Mouse (Mus musculus) liver, adult 2 months (tissue): Measurements from ENCODE around the gene Stip1. TPM values are rescaled to one million over a fixed set of nuclear protein-coding genes. Genes with fewer than 3 reads are reported as not detected.
"Not testable (repeated sequence)": the region's sequence is repeated elsewhere in the genome, so short reads cannot be mapped to it uniquely, and the experiment has no call there.

Source experiments
- DNase-seq: peaks from one replicate; pipeline ENCODE4 v3.0.0-alpha.2; 2011; ENCODE audit warnings: low read depth, low spot score; ENCODE audit errors: extremely low read depth
- H3K27ac ChIP-seq: fragments of 200-500 bp; replicated peaks from 2 replicates; pipeline ENCODE4 v1.5.1; 2012; ENCODE audit warnings: low read depth, mild to moderate bottlenecking, control low read depth, inconsistent platforms, low read length; ENCODE audit not compliant: insufficient read depth
- H3K27me3 ChIP-seq: fragments of 200-500 bp; 2 replicates; pipeline ENCODE4 v1.6.1; 2012; ENCODE audit warnings: mild to moderate bottlenecking, moderate library complexity, low read length, inconsistent platforms; ENCODE audit not compliant: control insufficient read depth, insufficient read depth
- H3K36me3 ChIP-seq: fragments of 200-500 bp; 2 replicates; pipeline ENCODE4 v1.6.1; 2012; ENCODE audit warnings: low read length, inconsistent platforms; ENCODE audit not compliant: control insufficient read depth, insufficient read depth
- H3K4me1 ChIP-seq: fragments of 200-500 bp; 2 replicates; pipeline ENCODE4 v1.6.1; 2011; ENCODE audit warnings: low read length; ENCODE audit not compliant: control insufficient read depth, insufficient read depth
- H3K4me3 ChIP-seq: fragments of 200-500 bp; 2 replicates; pipeline ENCODE4 v1.5.1; 2011; ENCODE audit warnings: low read depth, mild to moderate bottlenecking, control low read depth, low read length, moderate library complexity; ENCODE audit not compliant: insufficient read depth
- H3K79me2 ChIP-seq: fragments of 200-500 bp; 2 replicates; pipeline ENCODE4 v1.6.1; 2012; ENCODE audit warnings: inconsistent platforms, mild to moderate bottlenecking, low read length, moderate library complexity; ENCODE audit not compliant: control insufficient read depth, insufficient read depth
- H3K9ac ChIP-seq: fragments of 200-500 bp; 2 replicates; pipeline ENCODE4 v1.6.1; 2012; ENCODE audit warnings: low read depth, mild to moderate bottlenecking, control low read depth, inconsistent platforms, low read length
- CTCF ChIP-seq: fragments of 200-500 bp; IDR thresholded peaks from 2 replicates; pipeline ENCODE4 v1.5.1; 2011; ENCODE audit warnings: low read depth, low read length, control low read depth
- POLR2A ChIP-seq: fragments of 200-500 bp; IDR thresholded peaks from 2 replicates; pipeline ENCODE4 v1.6.1; 2011; ENCODE audit warnings: low read length, control low read depth; ENCODE audit not compliant: insufficient read depth; ENCODE audit errors: extremely low read depth
- WGBS: fragments of 180-500 bp; shearing (Covaris S2); methylation state at CpG from one replicate; pipeline ENCODE4 v1.1.7; 2018; 5-methylcytosine and 5-hydroxymethylcytosine counted together
- polyA plus RNA-seq: library from polyadenylated mRNA; depleted of rRNA; stranded (reverse); fragments of >200 nt; gene quantifications from 2 replicates; pipeline ENCODE4 v1.2.3, GENCODE M21; 2012
- total RNA-seq: library from RNA; depleted of rRNA; stranded (reverse); fragments of >200 nt; gene quantifications from 2 replicates; pipeline ENCODE4 v1.2.3, GENCODE M21; 2014

Gene Stip1
- total and polyA plus RNA-seq, 2 experiments, result 32.3 to 44.9 TPM

- Histone ChIP-seq H3K4me3 (no peak overlapping the region), H3K4me1 (peaks cover 13% of the 10 kb centered on the region), H3K27ac (no peak overlapping the region), H3K36me3 (no peaks in the 10 kb centered on the region), H3K79me2 (no peaks in the 10 kb centered on the region), H3K27me3 (no peaks in the 10 kb centered on the region), H3K9ac (no peak overlapping the region)
- no peak for DNase-seq
- 74% methylated on average over 14 of the region's 14 CpGs for WGBS
- TF ChIP-seq POLR2A, result no peak
- no peak for TF ChIP-seq CTCF
Measured at GRCm38 (mm10) chr19:6993011-6993770, 46.6 kb downstream of the Stip1 start.

- peak within 1 kb of the TSS; percentile 12; the same call in 1 of the 2 replicates for H3K27ac ChIP-seq
- peak within 1 kb of the TSS; percentile 70 for H3K4me3 ChIP-seq
- H3K36me3 ChIP-seq, result no peaks in the 10 kb centered on the region
- peak within 1 kb of the TSS; percentile 83 for H3K9ac ChIP-seq
- TF ChIP-seq POLR2A (no peak), CTCF (no peak)
- peaks cover 15% of the 10 kb centered on the region for H3K4me1 ChIP-seq
- H3K79me2 ChIP-seq, result no peaks in the 10 kb centered on the region
- DNase-seq, result peak; percentile 87
- H3K27me3 ChIP-seq, result no peaks in the 10 kb centered on the region
- under 1% methylated on average over 37 of the region's 37 CpGs for WGBS
Measured at GRCm38 (mm10) chr19:6992011-6992858, 47.5 kb downstream of the Stip1 start, which contains the start of gene Dnajc4. Dnajc4 (minus strand) TSS chr19:6992572.

- DNase-seq, H3K27ac ChIP-seq, H3K9ac ChIP-seq, H3K27me3 ChIP-seq, H3K36me3 ChIP-seq, H3K4me3 ChIP-seq, H3K79me2 ChIP-seq: not testable (repeated sequence)
- H3K4me1 ChIP-seq, result peaks cover 10% of the 10 kb centered on the region
- 93% methylated on average over 6 of the region's 6 CpGs for WGBS
Measured at GRCm38 (mm10) chr19:6991166-6991565, 48.6 kb downstream of the Stip1 start.

DNA sequence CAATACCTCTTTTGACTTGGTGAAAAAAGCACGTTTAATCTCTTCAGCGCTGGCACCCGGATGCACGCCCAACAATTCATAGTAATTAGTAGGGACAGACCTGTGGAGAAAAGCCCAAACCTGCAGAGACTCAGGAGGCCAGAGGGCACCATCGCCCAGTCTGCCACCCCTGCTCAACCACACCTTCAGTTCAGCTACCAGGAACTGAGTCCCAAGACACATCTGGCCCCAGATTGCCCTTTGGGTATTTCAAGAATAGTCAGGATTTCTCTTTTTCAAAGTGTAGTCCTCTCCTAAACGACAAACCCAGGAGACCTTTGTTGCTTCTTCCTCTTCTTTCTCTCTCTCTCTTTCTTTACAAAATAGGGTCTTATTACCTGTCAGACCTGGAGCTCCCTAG lies 49.1 kb downstream of the Stip1 start:
- Histone ChIP-seq H3K36me3 (no peaks in the 10 kb centered on the region), H3K27me3 (no peaks in the 10 kb centered on the region), H3K27ac (no peak overlapping the region), H3K4me1 (peaks cover 10% of the 10 kb centered on the region), H3K79me2 (no peaks in the 10 kb centered on the region), H3K4me3 (no peak overlapping the region), H3K9ac (no peak overlapping the region)
- TF ChIP-seq CTCF, result no peak
- no peak for TF ChIP-seq POLR2A
- no peak for DNase-seq
- 93% methylated on average over 6 of the region's 6 CpGs for WGBS

- Histone ChIP-seq H3K27me3 (no peaks in the 10 kb centered on the region), H3K27ac (no peak overlapping the region), H3K4me3 (no peak overlapping the region), H3K79me2 (no peaks in the 10 kb centered on the region), H3K9ac (no peak overlapping the region), H3K36me3 (no peaks in the 10 kb centered on the region), H3K4me1 (peaks cover 5% of the 10 kb centered on the region; the same call in 1 of the 2 replicates)
- DNase-seq, result no peak
- 93% methylated on average over 8 of the region's 8 CpGs for WGBS
- TF ChIP-seq CTCF (no peak), POLR2A (no peak)
Measured at GRCm38 (mm10) chr19:6989251-6989650, 50.5 kb downstream of the Stip1 start.
